Mouse (Mus musculus) cerebellum, adult 8-10 months (tissue): Measurements from ENCODE around the gene Adamts14.

Source experiments
- DNase-seq: peaks from one replicate; pipeline ENCODE4 v3.0.0; 2022

Gene Adamts14

GRCm38 (mm10) chr10:61175442-61176204 is 97.6 kb downstream of the Adamts14 start:
- DNase-seq = peak; percentile 90

DNA sequence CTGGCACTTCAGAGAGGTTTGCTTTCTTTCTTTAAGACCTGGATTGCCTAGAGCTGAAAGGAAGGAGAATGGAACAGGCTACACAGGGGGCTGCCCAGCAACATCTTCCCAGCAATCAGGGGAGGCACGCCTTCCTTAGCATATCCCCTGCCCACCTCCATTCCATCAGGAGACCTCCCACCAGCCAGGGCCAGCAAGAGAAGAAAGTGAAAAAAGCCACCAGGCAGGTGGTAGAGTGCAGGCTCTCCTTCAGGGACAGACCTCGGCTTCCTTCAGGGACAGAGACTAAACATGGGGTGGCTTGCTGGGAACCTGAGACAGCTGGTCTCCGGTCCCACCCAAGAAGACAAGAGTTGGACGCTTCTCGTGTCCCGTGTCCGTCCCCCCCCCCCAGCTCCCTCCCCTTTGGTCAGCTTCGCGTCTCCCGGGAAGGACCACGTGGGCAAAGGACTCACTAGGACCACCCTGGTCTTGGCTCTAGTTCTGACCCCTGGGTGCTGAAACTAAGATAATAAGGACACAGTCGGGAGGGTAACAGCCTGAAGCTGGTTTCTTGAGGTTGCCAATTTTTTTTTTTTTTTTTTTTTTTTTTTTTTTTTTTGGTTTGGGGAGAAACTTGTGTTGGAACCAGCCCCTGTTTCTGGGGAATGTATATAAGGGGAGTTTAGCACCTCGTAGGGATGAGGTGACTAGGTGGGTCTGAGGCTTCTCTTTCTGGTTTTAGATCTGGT is 98.4 kb downstream of the Adamts14 start:
- peak; percentile 43 for DNase-seq

DNA sequence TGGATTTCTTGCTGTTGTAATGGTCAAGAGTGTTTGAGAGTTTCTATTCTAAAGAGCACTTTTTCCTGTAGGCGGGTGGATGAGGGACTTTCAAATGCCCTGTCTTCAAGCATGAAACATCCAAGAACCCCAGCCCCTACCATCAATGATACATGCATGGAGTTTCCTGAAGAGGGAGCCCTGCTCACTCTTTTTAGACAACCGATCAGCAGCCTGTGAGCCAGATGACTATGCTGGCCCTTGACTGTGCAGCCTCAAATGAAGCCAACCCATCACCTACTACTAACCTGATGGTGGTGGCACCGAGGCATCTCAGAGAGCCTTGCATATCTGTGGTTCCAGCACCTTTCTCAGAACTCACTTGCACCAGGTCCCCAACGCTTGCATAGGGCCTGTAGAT is 100.7 kb downstream of the Adamts14 start:
- DNase-seq = no peak

GRCm38 (mm10) chr10:61171654-61172053 is 101.6 kb downstream of the Adamts14 start, which contains the start of gene Tbata:
Gene Tbata, plus strand, starts transcription at chr10:61171954.
- no peak for DNase-seq

GRCm38 (mm10) chr10:61168393-61168792 is 104.8 kb downstream of the Adamts14 start:
- no peak for DNase-seq

GRCm38 (mm10) chr10:61167333-61168096 is 105.7 kb downstream of the Adamts14 start:
- DNase-seq = no peak

DNA sequence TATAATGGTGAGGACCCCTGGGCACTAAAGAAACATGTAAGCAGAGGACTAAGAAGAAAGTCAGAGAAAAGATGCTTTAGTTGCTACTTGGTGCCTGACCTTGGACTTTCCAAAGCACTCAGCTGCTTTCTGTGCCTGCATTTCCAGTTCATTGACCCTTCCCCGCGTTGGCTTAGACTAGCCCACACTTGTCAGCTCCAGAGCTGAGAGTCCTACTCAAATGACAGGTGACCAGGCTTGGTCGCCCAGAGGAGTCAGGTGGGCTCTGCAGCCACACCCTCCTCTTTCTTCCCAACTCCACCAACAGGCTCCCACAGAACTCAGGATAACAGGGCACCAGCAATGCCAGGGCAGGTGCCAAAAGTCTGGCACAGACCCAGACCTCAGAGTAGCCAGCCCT is 110.9 kb downstream of the Adamts14 start:
- DNase-seq = no peak

DNA sequence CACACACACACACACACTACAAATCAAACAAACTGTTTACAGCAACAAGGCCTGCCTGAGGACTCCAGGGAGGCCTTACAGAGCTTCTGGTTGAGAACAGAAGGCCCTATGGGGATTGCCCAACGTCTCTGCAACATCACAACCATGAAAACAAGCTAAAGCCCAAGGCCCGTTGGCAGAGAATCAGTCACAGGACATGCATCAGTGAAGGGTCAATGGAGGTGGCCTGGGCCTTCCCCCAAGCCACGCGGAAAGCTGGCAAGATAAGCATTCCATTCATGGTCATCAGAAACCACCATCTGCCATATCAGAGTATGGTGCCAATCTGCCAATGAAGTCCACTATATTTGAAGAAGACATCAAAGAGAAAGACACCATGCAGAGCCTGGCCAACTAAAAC is 112.6 kb downstream of the Adamts14 start:
- peak; percentile 33 for DNase-seq

- DNase-seq = no peak
These were observed 113.1 kb downstream of the Adamts14 start for GRCm38 (mm10) chr10:61160089-61160488.

DNA sequence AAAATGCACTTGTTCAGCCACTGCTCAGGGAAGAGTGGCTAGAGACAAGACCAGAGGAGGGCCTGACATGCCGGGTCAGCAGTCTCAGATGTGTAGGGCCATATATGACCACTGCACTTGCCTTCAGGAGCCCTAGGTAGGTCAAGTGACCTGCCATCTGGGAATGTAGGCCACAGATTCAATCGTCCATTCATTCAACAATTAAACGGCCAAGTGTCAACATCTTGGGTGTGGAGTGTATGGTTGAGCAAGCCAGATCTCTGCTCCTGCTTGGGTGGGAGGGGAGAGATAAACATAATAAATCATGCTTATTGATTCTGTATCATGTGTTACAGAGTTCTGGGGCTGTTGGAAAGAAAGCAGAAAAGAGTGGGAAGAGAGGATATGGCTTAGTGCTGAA is 114.6 kb downstream of the Adamts14 start:
- no peak for DNase-seq

- DNase-seq = no peak
These were observed 116.8 kb downstream of the Adamts14 start for GRCm38 (mm10) chr10:61156453-61156852.

DNA sequence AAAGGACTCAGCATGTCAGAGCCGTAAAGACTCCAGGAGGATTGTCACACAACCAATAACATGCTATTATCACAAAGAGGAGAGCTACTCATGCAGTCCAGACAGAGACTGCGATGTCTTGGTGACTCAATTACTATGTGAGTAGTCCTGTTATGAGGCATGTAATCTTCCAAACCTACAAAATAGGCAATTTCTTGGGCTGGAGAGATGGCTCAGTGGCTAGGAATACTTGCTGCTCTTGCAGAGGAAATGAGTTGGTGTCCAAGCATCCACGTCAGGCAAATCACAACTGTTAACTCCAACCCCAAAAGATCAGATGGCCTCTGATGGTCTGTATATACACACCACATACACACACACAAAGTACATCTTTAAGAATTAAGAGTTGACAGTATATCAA is 117.6 kb downstream of the Adamts14 start:
- no peak for DNase-seq

GRCm38 (mm10) chr10:61152131-61152530 is 121.1 kb downstream of the Adamts14 start:
- no peak for DNase-seq

- DNase-seq = no peak
These were observed 122.6 kb downstream of the Adamts14 start for GRCm38 (mm10) chr10:61150616-61151015.

- no peak for DNase-seq
These were observed 123.8 kb downstream of the Adamts14 start for GRCm38 (mm10) chr10:61149476-61149875.

DNA sequence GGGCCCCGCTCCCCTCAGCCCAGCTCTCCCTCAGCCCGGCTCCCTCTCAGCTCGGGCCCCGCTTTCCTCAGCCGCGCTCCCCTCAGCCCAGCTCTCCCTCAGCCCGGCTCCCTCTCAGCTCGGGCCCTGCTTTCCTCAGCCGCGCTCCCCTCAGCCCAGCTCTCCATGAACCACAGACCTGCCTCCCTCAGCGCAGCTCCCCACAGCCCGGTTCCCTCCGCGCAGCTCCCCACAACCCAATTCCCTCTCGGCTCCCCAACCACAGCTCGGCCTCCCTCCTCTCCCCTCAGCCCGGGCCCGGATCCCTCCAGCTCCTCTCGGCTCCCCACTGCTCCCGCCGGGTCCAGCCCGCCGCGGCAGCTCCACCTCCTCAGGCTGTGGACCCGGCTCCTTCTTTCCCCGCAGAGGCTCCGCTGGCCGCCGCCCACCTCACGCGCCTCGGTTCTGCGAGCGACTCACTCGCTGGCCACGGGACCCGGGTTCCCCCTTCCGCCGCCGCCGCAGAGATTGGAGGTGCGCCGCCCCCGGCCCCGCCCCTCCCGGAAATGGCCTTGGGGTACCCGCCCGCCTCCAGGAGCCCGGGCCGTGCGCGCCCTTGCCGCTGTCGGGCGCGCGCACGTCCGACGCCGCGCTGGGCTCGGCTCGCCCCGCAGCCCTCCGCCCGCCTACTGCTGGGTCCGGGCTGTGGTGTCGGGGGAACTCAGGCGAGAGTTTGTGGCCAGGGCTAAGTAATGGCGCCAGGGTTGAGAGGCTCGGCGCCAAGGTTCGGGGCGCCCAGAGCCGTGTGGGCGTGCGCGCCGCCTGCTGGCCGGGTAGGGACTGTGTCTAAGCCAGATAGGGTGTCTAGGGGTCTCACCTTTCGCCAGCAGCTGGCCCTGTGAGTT is 125.8 kb downstream of the Adamts14 start, which contains the start of gene Sgpl1:
TSS of gene Sgpl1 (minus strand) at position 547 of the 884 bp plus-strand sequence.
- DNase-seq = peak; percentile 78
